Mouse (Mus musculus) CH12.LX (cell line): ENCODE data around the gene Trove2.

Experiments used
- CTCF ChIP-seq, 2 experiments: IDR thresholded peaks in 1 of 2; conservative IDR thresholded peaks in 1 of 2; 2 replicates each; pipeline ENCODE4 v1.5.1; 2011 to 2012; ENCODE audit warnings: low read depth in 2 of 2, low read length in 2 of 2, improper control_type of control experiment in 1 of 2, inconsistent platforms in 1 of 2, mild to moderate bottlenecking in 1 of 2, moderate library complexity in 1 of 2
- EP300 ChIP-seq: IDR thresholded peaks from 2 replicates; pipeline ENCODE4 v1.6.1; 2011; ENCODE audit warnings: low read length, improper control_type of control experiment
- ETS1 ChIP-seq: conservative IDR thresholded peaks from 2 replicates; pipeline ENCODE4 v1.6.1; 2012; ENCODE audit warnings: low read depth, mild to moderate bottlenecking, inconsistent platforms, low read length, improper control_type of control experiment, moderate library complexity
- KAT2A ChIP-seq: IDR thresholded peaks from 2 replicates; pipeline ENCODE4 v1.6.1; 2012; ENCODE audit warnings: low read length, improper control_type of control experiment, inconsistent platforms; ENCODE audit not compliant: insufficient replicate concordance
- MAFK ChIP-seq: IDR thresholded peaks from 2 replicates; pipeline ENCODE4 v1.6.1; 2011; ENCODE audit warnings: low read length, improper control_type of control experiment; ENCODE audit not compliant: insufficient replicate concordance
- MAX ChIP-seq: IDR thresholded peaks from 2 replicates; pipeline ENCODE4 v1.6.1; 2011; ENCODE audit warnings: low read length, improper control_type of control experiment
- MEF2A ChIP-seq: IDR thresholded peaks from 2 replicates; pipeline ENCODE4 v1.6.1; 2014; ENCODE audit warnings: low read depth, mild to moderate bottlenecking, inconsistent platforms, low read length, improper control_type of control experiment, borderline replicate concordance
- MYC ChIP-seq: IDR thresholded peaks from 2 replicates; pipeline ENCODE4 v1.6.1; 2011; ENCODE audit warnings: low read depth, mild to moderate bottlenecking, improper control_type of control experiment, low read length
- POLR2A ChIP-seq: IDR thresholded peaks from 2 replicates; pipeline ENCODE4 v1.6.1; 2011; ENCODE audit warnings: low read depth, mild to moderate bottlenecking, improper control_type of control experiment, low read length
- SIN3A ChIP-seq: IDR thresholded peaks from 2 replicates; pipeline ENCODE4 v1.6.1; 2012; ENCODE audit warnings: low read length, improper control_type of control experiment, inconsistent platforms

DNA sequence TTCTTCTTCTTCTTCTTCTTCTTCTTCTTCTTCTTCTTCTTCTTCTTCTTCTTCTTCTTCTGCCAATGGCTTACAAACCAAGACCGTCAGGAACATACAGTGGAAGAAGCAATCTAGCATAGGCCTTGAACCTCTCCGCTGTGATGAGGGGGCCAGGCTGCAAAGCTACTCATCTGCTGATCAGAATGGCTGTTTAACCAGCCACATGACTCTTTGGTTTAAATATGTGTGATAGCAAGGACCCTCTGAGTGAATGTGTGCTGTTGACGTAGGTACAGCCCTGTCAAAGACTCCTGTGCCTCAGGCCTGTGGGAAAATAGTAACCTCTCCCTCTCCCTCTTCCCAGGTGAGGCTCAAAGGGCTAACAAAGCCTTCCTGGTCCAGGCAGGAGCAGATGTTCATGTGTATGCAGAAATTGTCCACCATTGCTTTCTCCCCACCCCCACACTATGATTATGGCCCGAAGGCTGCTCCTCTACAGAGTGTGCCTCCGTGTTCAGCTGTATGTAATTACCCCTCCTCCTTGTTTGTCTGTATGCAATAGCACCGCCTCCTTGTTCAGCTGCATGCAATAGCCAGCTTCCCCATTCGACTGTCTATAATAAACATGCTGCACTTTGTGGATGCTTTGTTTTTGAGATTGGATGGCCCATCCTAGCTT is 66.8 kb downstream of the Trove2 start:
- TF ChIP-seq CTCF (conservative IDR thresholded peaks at IDR 0.05 in 1 of 2, IDR thresholded peaks at IDR 0.05 in 1 of 2; ENCODE audit: low read depth in 2 of 2, low read length in 2 of 2): no peak
- TF ChIP-seq ETS1: no peak
- TF ChIP-seq POLR2A: no peak
- TF ChIP-seq SIN3A: no peak
- TF ChIP-seq MYC: no peak
- no peak for TF ChIP-seq MAX
- TF ChIP-seq MAFK: no peak
- TF ChIP-seq EP300: no peak
- no peak for TF ChIP-seq MEF2A
- TF ChIP-seq KAT2A: no peak
